Mouse (Mus musculus) erythroblast, adult 5-6 weeks (primary cell): ENCODE measurements around the gene Vmn2r30. TPM values are rescaled to one million over a fixed set of nuclear protein-coding genes. Genes with fewer than 3 reads are reported as not detected.
"Not testable (repeated sequence)": the region's sequence is repeated elsewhere in the genome, so short reads cannot be mapped to it uniquely, and the experiment has no call there.

ENCODE experiments used
- ATAC-seq: replicated peaks from 2 replicates; pipeline ENCODE4 v1.8.0; 2016; ENCODE audit warnings: moderate number of reproducible peaks, mild to moderate bottlenecking, moderate TSS enrichment, inconsistent platforms; ENCODE audit not compliant: poor library complexity, low FRiP score, severe bottlenecking
- total RNA-seq, 2 experiments: library from RNA; stranded (forward) in 1 of 2; stranded (reverse) in 1 of 2; fragments of 150-400 nt in 1 of 2; fragments of 200-764, 138-1000 nt in 1 of 2; gene quantifications; 2 replicates each; pipeline versions ENCODE4 v1.2.3 to v1.2.4; 2015 to 2017; ENCODE audit warnings: low replicate concordance in 2 of 2

The Vmn2r30 gene
- total RNA-seq (2015; ENCODE audit: low replicate concordance) (not detected in 2 replicates), total RNA-seq (2017; ENCODE audit: low replicate concordance) (not detected in 2 replicates)

DNA sequence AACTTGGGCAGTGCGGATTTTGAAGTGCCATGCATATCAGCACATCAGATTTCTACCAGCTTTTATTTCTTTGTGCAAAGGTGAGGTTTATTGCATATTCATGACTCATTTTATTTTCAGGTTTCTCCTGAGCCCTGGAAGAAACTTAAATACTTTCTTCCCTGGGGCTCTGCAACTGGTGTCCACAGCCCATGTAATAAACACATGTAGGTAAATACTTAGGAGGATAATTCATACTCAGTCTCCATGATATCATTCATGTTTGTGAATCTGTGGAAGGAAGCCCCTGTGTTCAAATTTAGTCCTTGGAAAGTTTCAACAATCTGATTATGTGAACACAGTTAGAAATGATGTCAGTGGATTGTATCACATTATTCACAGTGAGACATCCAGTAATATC lies at the start of gene Vmn2r30:
Gene Vmn2r30 (minus strand): TSS at position 101 of the 400 bp plus-strand sequence.
- ATAC-seq, result not testable (repeated sequence)

DNA sequence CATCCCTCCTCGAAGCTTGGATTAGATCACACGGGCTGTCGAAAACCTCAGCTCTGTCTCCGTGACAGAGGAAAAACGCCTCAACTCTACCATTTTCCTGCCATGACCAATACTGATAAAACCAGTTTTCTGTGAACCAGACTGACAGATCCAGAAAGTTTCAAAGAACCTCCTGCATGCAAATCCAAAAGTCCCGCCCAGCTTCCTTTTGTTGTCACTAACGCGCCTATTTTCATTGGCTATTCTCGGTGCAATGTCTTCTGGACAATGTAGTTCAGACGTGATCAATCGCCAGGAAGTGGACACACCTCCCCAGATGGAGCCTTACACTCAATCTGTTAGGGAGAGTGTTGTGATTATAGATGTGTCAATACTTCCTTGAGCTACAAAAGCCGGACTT lies 37.0 kb upstream of the Vmn2r30 start, which contains the start of gene Gm45783:
Gene Gm45783 (minus strand): TSS at position 143 of the 400 bp plus-strand sequence.
- not testable (repeated sequence) for ATAC-seq

DNA sequence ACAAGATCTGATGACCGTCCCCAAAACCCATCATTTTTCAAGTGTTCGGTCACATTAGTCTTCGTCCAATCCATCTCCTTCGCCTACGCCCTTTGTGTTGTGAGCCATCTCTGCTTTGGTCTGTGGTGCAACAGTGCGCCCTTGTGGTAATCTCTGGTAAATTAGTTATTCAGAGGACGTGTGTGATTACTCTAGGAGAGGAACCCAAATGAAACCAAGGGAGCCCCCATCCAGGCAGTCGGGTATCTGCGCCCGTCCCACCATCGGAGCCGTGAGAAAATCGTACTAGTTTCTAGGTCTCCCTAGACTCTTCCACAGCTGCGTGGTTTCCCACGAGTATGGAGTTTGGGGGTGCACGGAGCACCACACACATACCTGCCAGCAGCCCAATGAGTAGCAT lies 41.8 kb downstream of the Vmn2r30 start:
- ATAC-seq, result no peak

DNA sequence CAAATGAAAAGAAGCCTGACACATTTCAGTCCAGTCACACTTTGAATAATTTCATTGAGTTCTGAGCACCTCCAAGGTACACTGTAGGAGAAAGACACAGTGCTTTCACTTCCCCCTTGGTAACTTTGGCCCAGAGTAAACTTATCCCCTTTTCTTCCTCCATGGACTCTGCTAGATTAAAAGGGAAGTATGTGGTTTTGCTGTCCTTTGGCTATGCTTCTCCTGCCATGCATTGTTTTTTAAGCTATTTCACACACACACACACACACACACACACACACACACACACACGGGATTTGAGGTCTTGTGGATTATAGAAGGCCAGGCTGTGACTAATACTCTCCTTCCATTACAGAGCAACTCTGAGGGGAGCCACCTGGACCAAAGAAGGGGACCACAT lies 56.0 kb downstream of the Vmn2r30 start:
- no peak for ATAC-seq

DNA sequence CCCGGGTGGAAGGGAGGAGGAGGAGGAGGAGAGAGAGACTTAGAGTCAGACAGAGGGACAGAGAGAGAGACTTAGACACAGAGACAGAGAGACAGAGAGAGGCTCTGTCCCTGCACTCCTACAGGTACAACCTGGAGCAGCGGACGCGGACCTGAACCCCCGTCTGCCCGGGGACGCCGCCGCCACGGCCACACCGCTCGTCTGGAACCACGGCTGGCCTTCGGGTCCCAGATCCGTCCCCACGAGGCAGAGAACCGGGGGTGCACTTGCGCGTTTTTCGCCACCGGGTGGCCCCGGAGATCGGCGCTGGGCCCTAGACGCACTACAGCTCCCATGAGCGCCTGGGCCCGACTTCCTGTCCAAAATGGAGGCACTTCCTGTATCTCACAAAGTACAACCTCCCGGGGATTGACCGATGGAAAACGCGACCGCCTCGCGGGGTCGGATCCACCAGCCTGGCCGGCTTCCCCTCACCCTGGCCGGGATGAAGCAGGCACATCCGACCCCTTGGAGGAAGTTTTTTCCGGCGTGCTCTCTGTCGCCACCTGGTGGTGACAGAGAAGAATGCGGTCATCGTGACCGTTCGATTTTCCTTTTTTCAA lies 59.3 kb downstream of the Vmn2r30 start, which contains the start of gene Gm45844:
Gene Gm45844 (minus strand): TSS at position 324 of the 602 bp plus-strand sequence.
- peak; percentile 100 for ATAC-seq

DNA sequence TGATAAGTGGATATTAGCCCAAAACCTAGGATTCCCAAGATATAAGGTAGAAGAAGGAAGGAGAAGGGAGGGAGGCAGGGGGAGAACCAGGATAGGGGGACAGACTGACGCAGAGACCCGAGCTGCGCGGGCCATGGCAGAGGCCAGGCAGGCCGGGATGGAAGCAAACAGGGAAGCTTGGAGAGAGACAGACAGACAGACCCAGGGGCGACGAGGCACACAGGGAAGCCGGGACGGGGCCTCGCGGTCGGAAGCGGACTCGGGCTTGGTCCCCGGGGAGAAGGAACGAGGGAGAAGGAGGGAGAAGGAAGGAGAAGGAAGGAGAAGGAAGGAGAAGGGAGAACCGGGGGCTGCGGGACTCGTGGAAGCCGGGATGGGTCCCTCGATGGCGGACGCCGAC lies 59.9 kb downstream of the Vmn2r30 start:
- ATAC-seq, result not testable (repeated sequence)

Other genes starting within 250 kb of the Vmn2r30 start
- gene Zfp954, start 216.1 kb downstream of the Vmn2r30 start, total RNA-seq (2015; ENCODE audit: low replicate concordance), result 0.19 and 2.5 TPM in 2 replicates
- gene Zfp954, start 216.1 kb downstream of the Vmn2r30 start, total RNA-seq (2017; ENCODE audit: low replicate concordance), result 2.4 and 3.5 TPM in 2 replicates
- 1.5 and 2.5 TPM in 2 replicates for gene Zfp773, start 200.9 kb downstream of the Vmn2r30 start, total RNA-seq (2015; ENCODE audit: low replicate concordance)
- 4.7 and 4.9 TPM in 2 replicates for gene Zfp773, start 200.9 kb downstream of the Vmn2r30 start, total RNA-seq (2017; ENCODE audit: low replicate concordance)
- gene Zfp418, start 166.3 kb downstream of the Vmn2r30 start, total RNA-seq (2015; ENCODE audit: low replicate concordance), result 2.5 TPM in 1 of 2 replicates, not detected in the other
- gene Zfp418, start 166.3 kb downstream of the Vmn2r30 start, total RNA-seq (2017; ENCODE audit: low replicate concordance), result 1.4 TPM in 1 of 2 replicates, not detected in the other
- 0.84 and 3.5 TPM in 2 replicates for gene Zfp772, start 127.6 kb downstream of the Vmn2r30 start, total RNA-seq (2015; ENCODE audit: low replicate concordance)
- gene Zfp772, start 127.6 kb downstream of the Vmn2r30 start, total RNA-seq (2017; ENCODE audit: low replicate concordance), result 0.43 and 0.56 TPM in 2 replicates
- gene Vmn2r29, start 90.3 kb downstream of the Vmn2r30 start, total RNA-seq (2015; ENCODE audit: low replicate concordance), result not detected in 2 replicates
- gene Vmn2r29, start 90.3 kb downstream of the Vmn2r30 start, total RNA-seq (2017; ENCODE audit: low replicate concordance), result 0.28 and 0.51 TPM in 2 replicates
- not detected in 2 replicates for gene Gm45844, start 59.3 kb downstream of the Vmn2r30 start, total RNA-seq (2015; ENCODE audit: low replicate concordance)
- 0.70 TPM in 1 of 2 replicates, not detected in the other for gene Gm45844, start 59.3 kb downstream of the Vmn2r30 start, total RNA-seq (2017; ENCODE audit: low replicate concordance)
- 4.2 and 4.8 TPM in 2 replicates for gene Clcn4, start 36.8 kb downstream of the Vmn2r30 start, total RNA-seq (2015; ENCODE audit: low replicate concordance)
- 10.1 and 10.6 TPM in 2 replicates for gene Clcn4, start 36.8 kb downstream of the Vmn2r30 start, total RNA-seq (2017; ENCODE audit: low replicate concordance)
- gene Gm45783, start 37.0 kb upstream of the Vmn2r30 start, total RNA-seq (2015; ENCODE audit: low replicate concordance), result not detected in 2 replicates
- gene Gm45783, start 37.0 kb upstream of the Vmn2r30 start, total RNA-seq (2017; ENCODE audit: low replicate concordance), result not detected in 2 replicates
- gene Vmn2r31, start 62.1 kb upstream of the Vmn2r30 start, total RNA-seq (2015; ENCODE audit: low replicate concordance), result not detected in 2 replicates
- not detected in 2 replicates for gene Vmn2r31, start 62.1 kb upstream of the Vmn2r30 start, total RNA-seq (2017; ENCODE audit: low replicate concordance)
- gene Vmn2r32, start 142.4 kb upstream of the Vmn2r30 start, total RNA-seq (2015; ENCODE audit: low replicate concordance), result not detected in 2 replicates
- not detected in 2 replicates for gene Vmn2r32, start 142.4 kb upstream of the Vmn2r30 start, total RNA-seq (2017; ENCODE audit: low replicate concordance)
- gene Vmn2r33, start 229.2 kb upstream of the Vmn2r30 start, total RNA-seq (2015; ENCODE audit: low replicate concordance), result not detected in 2 replicates
- not detected in 2 replicates for gene Vmn2r33, start 229.2 kb upstream of the Vmn2r30 start, total RNA-seq (2017; ENCODE audit: low replicate concordance)